28 mouse cellular contexts compared by ENCODE assay signal in the genomic region with DNA sequence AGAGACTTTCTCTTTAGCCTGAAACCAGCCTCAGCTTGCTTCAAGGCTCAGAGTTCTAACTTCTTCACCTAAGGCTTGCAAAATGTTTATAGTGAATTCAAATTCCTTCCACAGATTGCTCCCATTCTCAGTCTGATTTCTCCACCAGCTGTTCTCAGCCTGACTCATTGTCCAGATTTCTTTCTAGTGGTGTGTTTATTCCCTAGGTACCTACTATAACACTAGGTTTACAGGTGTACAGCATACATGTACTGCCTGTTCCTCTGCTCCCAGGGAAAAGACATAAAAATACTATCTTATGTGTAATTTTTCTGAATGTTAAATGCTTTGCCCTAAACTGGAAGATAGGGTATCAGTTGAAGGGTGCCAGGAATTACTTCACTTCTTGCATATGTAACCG.
"Had no signal": no experiment of that assay in that cellular context is flagged by ENCODE, and none has a peak within 500 bp of the region (broad histone marks: within the 10 kb centered on the region; RNA-seq: fewer than 3 reads in every experiment).

No protein-coding gene starts in this region.

- H3K9ac ChIP-seq: embryonic facial prominence, embryonic 12.5 days; embryonic facial prominence, embryonic 13.5 days; embryonic facial prominence, embryonic 15.5 days; forebrain, embryonic 12.5 days; forebrain, embryonic 13.5 days; forebrain, embryonic 15.5 days; forebrain, postnatal 0 days had no signal

- DNase-seq: cerebellum, adult 8-10 months; cerebellum, adult 9-10 months; cerebellum, adult 9-11 months; cerebellum, postnatal 10 days; cerebellum, postnatal 14 days; cerebellum, postnatal 25 days; cerebellum, postnatal 36 days; embryo, embryonic 11 days; forebrain, postnatal 0 days; gastrocnemius, adult 2 months; gastrocnemius, postnatal 10 days; gastrocnemius, postnatal 14 days; gastrocnemius, postnatal 25 days; gastrocnemius, postnatal 36 days; heart, adult 11 months; heart, adult 18-20 months; heart, adult 2 months had no signal

- H3K4me3 ChIP-seq: embryonic facial prominence, embryonic 10.5 days; embryonic facial prominence, embryonic 12.5 days; embryonic facial prominence, embryonic 13.5 days; embryonic facial prominence, embryonic 15.5 days; erythroblast, embryonic 14.5 days; forebrain, embryonic 10.5 days; forebrain, embryonic 12.5 days; forebrain, embryonic 13.5 days; forebrain, embryonic 15.5 days; gastrocnemius, adult 2 months; heart, adult 2 months had no signal

- H3K27ac ChIP-seq: embryonic facial prominence, embryonic 10.5 days; embryonic facial prominence, embryonic 12.5 days; embryonic facial prominence, embryonic 13.5 days; embryonic facial prominence, embryonic 15.5 days; forebrain, embryonic 10.5 days; forebrain, embryonic 12.5 days; forebrain, embryonic 13.5 days; forebrain, embryonic 15.5 days; gastrocnemius, adult 2 months; heart, adult 2 months had no signal

- H3K4me1 ChIP-seq: embryonic facial prominence, embryonic 10.5 days; embryonic facial prominence, embryonic 12.5 days; embryonic facial prominence, embryonic 13.5 days; embryonic facial prominence, embryonic 15.5 days; forebrain, embryonic 10.5 days; forebrain, embryonic 12.5 days; forebrain, embryonic 13.5 days; forebrain, embryonic 15.5 days had no signal

- H3K36me3 ChIP-seq: embryonic facial prominence, embryonic 10.5 days; embryonic facial prominence, embryonic 12.5 days; embryonic facial prominence, embryonic 13.5 days; embryonic facial prominence, embryonic 15.5 days; forebrain, embryonic 10.5 days; forebrain, embryonic 12.5 days; forebrain, embryonic 15.5 days had no signal

- H3K4me2 ChIP-seq: embryonic facial prominence, embryonic 12.5 days; embryonic facial prominence, embryonic 13.5 days; embryonic facial prominence, embryonic 15.5 days; forebrain, embryonic 12.5 days; forebrain, embryonic 13.5 days; forebrain, embryonic 15.5 days had no signal

- ATAC-seq: forebrain, embryonic 13.5 days; forebrain, embryonic 14.5 days; forebrain, embryonic 15.5 days; forebrain, embryonic 16.5 days; forebrain, postnatal 0 days had no signal

- H3K27me3 ChIP-seq: embryonic facial prominence, embryonic 12.5 days; embryonic facial prominence, embryonic 13.5 days; embryonic facial prominence, embryonic 15.5 days; forebrain, embryonic 12.5 days; forebrain, embryonic 13.5 days; forebrain, embryonic 15.5 days had no signal

- H3K9me3 ChIP-seq: embryonic facial prominence, embryonic 10.5 days; embryonic facial prominence, embryonic 12.5 days; embryonic facial prominence, embryonic 13.5 days; embryonic facial prominence, embryonic 15.5 days; forebrain, embryonic 10.5 days; forebrain, embryonic 12.5 days; forebrain, embryonic 13.5 days; forebrain, embryonic 15.5 days had no signal
